Mouse (Mus musculus) embryo, embryonic 10 days (tissue): ENCODE results near the gene Slc16a7.

Experiments used
- DNase-seq: peaks from one replicate; pipeline ENCODE4 v3.0.0-alpha.2; 2015; ENCODE audit warnings: low spot score

Slc16a7 gene

DNA sequence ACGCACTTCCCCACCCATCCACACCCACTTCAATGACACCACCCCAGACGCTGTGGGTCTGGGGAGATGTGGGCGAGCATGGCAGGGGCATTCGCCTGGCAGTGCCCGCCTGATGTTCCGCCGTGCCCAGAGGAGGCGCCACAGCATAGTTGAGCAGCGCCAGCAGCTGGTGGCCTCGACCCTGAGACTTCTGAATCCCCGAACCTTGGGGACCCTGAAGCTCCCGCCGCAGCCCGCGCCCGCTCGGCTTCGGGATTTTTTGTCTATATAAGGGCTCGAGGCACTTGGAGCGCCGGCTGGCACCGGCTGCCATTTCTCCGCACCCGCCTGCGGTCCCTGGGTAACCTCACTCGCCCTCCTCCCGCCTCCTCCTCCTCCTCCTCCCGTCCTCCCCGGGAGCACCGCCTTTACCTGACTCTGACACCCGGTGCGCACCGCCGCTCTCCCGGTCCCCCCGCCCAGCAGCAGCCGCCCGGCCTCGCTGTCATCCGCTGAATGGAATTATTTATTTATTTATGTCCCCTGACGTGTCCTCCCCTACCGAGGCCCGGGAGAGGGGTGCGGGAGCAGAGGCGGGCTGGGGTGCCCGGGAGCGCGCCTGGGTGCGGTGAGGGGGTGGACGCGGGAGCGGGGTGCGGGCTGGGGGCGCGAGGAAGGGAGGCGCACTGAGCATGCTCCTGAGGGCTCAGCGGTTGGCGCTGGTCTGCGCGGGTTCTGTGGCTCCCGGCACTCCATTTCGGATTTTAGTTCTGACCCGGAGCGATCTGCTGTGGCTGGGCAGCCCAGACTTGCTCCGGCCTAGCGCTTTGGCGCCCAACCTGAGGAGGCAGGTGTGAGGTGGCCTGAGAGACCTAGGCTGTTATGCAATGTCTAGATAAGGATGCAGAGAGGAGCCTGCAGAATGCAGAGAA is at the start of gene Slc16a7:
Slc16a7 (minus strand) TSS at position 590 of the 911 bp plus-strand sequence.
- peak; percentile 85 for DNase-seq

DNA sequence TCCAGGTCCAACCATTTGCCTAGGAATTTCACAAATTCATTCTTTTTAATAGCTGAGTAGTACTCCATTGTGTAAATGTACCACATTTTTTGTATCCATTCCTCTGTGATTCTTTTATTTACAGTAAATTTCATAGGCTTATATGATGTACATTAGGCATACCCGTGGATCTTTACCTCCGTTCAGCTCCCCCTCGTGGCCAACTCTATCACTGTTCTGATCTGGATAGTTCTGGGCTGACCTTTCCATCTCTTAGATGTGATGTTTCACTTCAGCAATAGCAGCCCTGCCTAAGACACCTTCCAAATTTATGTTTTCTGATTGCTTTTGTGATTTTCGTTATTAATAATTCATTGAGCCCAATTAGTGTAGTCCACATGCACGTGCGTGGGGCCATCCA is 29.5 kb upstream of the Slc16a7 start:
- DNase-seq, result no peak

DNA sequence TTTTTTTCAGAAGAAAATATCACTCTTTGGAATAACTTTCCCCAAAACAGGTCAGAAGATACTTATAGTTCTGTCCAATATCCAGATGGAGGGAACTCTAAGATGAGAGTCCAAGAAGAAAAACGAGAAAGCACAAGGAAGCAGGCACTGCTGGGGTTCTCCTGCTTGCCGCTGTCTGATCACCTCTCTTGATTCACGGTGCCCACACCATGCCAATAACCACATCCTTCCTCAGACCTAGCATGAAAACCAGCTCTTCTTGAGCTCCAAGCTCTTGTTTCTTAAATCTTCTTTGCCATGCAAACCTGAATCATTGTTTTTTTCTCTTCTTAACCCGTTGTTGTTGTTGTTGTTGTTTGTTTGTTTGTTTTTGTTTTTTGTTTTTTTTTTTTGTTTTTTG is 10.5 kb upstream of the Slc16a7 start:
- DNase-seq, result no peak

DNA sequence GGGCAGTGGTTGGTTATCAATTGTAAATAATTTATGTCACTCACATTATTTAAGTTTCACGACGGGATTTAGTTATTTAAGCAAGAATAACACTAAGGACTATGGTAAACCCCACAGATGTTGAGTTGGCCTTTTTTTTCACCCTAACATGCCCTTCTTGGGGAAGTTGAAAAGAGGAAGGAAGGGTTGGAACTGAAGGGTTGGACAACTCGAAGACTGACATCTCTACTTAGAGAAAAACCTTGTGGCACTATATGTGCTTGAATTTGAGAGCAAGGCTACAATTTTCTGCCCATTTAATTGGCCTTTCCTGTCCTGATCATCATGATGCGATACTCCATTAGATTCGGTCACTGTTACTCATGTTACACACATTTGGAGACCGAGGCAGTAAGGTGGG is 746 bp upstream of the Slc16a7 start:
- no peak for DNase-seq

DNA sequence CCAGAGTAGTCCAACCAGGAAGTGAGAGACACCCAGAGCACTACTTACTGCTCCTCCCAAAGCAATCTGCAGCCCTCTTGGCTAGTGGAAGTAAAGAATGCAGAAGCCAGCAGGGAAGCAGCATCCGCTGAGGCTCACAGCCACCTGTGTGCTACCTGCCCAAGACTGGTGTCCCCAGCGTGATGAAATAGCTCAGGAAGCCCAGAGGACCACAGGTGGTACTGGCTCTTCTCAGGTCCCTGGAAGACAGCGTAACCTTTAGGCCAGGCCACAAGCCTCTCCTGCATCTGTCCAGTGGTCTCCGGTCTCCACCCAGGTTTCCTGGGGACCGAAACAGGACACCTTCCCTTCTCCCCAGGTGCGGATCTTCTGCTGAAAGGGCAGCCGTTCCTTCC is 787 bp downstream of the Slc16a7 start:
- no peak for DNase-seq

DNA sequence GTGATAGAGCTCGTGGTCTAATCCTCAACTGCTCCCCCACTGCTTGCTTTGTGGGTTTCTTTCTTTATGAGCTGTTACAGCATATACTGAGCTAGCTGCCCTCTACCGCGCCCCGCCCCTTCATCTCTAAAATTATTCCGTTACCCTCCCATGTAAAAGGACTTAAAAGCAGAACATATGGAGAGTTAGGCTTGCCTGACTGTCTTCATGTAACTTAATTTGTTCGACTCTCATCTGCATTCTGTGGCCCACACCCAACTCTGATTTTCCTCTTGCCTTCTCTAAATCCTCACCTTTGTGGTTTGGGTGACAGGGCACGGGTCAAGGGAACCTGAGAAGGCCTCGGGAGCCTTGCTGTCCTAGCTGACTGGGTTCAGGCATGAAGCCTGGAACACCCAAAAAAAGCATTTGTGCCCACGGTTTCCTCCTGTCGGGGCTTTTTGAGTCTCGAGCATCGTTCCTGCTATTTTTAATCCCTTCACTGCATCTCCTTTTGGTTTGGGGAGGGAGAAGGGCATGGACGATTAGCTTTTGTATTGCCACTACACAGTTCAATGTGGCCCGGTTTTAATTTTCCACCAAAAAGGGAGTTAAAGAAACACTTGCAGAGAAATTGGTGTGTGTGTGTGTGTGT is 1.4 kb downstream of the Slc16a7 start:
- DNase-seq, result no peak

DNA sequence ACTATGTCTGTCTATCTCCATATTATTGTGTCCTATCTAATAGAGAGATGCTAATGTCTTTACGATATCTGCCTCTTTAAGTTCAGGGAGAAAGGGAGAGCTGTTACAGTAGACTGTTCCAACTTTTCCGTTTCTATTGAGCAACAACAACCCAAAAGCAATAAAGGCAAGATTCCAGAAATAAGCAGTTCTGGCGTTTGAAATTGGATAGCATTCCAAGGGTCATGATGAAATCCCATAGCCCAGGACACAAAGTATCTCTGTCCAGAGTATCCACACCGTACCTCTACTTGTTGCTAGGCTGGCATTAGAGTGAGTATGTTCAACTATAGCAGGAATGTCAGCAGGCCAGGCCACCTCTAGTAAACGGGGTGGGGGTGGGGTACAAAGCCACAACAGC is 13.7 kb downstream of the Slc16a7 start:
- no peak for DNase-seq

DNA sequence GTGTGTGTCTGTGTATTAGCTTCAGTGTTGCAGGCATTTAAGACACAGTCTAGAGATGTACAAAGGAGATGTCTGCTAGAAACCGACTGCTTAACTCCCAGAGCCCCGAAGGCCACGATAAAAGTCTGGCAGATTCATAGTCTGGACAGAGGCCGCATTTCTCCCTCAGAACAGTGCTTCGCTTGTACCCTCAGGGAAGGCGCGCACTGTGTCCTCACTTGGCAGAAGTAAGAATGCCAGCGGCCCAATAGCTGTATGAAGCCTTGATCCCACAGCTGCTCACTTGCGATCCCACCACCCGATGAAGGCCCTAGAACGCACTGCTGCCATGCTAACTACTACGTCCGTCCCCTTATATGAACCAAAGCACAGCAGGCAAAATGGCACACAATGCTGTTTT is 16.6 kb downstream of the Slc16a7 start:
- DNase-seq, result no peak

DNA sequence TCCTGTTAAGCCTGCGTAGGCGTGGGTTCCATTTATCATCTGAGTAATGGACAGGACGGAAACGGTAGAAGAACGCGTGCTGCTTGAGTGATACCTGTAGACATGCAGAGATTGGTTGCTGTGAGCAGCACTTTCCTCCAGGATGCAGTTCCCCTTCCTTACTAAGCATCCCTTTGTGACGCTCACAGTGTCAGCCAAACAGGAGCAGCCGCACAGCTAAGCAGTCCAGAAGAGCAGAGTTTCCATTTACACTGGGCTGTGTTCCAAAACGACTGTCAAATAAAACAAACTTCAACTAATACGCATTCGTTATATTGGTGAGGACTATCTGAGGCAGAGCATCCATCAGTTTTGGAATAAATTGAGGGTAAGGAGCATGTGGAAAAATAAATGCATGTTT is 17.8 kb downstream of the Slc16a7 start:
- no peak for DNase-seq

DNA sequence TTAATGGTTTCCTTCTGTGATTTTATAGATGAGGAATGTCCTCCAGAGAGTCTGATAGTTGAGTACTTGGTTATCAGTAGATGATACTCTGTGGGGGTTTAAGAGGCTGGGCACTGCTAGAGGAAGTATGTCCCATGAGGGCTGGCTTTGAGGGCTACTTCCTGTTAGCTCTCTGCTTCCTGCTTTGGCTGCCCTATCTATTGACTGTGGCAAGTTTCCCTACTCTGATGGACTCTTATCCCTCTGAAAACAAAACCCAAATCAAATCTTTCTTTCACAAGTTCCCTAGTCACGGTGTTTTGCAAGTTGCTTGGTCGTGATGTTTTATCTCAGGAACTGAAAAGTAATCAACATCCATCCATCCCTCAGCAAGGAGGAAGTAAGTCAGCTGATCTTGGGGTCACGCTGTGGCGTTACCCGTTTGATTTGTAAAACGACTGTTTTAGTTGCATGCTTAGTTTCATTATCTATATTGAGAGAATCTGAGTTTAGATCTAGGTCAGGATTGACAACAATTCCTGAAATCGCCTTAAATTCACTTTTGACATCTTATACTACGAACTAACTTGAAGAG is 19.1 kb downstream of the Slc16a7 start:
- DNase-seq, result no peak

DNA sequence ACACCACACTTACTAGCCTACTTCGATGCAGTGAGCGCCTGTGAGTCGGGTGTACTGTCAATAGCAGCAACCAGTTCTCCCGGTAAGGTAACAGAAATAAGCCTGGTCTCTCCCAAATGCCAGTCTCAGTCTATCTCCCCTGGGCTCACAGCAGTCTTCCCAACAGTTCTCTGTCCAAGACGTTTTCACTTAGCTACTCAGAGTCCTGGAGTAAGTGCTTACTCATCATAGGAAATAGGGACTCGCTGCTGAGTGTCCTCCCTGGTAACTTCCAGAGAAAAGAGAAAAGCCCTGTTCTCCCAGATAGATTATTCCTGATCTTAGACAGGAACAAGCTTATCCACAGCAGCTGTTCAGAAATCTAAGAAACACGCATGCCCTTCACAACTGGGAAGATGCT is 30.8 kb downstream of the Slc16a7 start:
- DNase-seq, result no peak

DNA sequence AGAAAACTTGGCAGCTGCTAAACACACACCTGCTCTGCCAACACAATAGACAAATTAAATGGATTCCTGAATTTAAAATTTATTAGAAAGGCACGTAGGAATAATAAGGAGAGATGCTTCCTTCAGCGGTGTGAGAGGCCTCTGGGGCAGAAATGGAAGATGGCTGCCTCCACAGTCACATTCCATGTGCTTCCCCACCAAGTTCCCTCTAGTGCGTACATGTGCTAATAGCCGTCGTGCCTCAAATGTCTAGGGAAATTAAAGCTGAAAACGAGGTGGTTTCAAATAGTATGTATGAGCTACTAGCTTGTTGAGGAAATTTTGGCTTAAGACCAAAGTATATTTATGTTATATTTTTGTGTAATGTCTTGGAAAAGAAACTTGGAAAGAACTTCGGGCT is 36.5 kb downstream of the Slc16a7 start:
- no peak for DNase-seq

DNA sequence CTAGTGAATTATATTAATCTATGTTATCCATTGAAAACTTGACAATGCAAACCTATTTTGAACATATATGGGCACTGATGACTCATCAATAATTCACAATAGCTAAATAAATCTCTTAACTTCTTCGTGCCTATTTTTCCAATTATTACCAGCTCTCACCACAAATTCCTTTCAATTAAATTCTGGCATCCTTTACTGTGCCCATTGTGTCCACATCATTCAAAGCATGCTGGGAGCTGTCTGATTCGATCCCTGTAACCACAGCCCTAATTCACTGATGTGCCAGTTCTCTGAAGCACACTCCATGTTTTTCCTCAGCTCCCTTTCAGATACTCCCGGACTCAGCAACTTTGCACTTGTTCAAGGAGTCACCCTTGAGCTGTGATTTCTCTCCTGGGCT is 41.1 kb downstream of the Slc16a7 start:
- no peak for DNase-seq

DNA sequence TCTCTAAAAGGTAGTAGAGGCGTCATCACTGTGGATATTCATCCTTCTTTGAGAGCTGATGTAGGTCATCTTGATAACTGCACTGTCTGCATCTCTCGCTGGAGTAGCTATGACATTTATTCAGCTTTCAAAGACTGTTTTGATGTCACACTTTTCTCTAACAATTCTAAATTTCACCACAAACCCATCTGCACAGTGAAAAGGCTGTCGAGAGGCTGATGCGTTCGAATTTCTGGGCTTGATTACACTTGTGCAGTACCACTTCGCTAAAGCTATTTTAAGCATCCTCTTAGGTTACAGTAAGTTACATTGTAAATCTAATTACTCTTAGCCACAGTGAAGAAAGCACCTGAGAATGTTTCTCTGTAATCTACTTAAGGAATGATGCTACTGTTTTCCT is 42.1 kb downstream of the Slc16a7 start:
- no peak for DNase-seq

DNA sequence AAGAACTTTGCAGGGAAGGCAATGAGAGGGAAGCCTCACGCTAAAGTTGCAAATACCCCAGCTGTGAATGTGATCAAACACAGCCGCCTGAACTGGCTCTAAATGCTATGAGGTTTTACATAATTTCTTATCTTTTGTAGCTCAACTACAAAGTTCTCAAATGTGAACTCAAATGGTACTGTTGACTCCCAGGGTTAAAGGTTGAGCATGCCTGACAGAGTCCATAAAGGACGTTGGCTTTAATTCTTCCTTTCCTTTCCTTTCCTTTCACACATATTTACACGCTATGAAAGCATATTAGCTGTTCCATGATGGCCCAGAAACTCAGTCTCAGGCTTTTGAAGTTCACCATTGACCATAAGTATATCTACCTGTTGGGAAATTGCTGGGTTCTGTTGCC is 42.9 kb downstream of the Slc16a7 start:
- DNase-seq, result no peak

DNA sequence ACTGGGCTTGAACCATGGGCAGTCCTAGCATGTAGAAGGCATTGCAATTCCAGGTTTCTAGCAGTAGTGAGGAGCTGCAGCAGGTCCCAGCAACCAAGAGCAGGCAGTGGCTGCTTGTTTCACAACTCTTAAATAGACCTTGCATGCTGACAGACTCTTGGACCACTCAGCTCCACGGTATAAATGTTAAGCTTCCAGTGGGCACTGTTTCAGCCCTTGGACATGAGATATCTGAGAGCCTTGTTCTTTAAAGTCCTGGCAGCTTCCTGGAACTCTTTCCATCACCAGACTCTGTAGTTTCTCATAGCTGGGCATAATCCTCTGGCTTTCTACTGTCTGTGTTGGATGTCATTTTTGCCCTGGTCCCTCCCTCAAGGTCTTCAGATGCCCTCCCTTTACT is 43.7 kb downstream of the Slc16a7 start:
- no peak for DNase-seq

DNA sequence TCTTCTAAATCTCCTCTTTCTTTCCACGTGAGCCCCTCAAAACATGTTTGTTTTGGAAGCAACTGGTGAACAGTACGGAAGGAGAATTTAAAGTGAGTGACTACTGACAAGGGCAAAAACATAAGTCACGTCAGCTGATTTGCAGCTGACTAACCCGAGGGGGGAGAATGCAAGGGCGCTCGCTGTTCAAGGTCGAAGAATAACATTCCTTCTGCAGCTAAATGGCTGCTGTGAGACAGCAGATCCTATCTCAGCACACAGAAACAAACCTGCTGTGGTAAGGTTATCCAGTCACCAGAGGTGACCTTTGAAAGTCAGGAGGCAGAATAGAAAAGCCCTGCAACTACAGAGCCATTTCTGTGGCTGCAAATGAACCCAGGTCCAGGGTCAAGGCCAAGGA is 47.1 kb downstream of the Slc16a7 start:
- no peak for DNase-seq

DNA sequence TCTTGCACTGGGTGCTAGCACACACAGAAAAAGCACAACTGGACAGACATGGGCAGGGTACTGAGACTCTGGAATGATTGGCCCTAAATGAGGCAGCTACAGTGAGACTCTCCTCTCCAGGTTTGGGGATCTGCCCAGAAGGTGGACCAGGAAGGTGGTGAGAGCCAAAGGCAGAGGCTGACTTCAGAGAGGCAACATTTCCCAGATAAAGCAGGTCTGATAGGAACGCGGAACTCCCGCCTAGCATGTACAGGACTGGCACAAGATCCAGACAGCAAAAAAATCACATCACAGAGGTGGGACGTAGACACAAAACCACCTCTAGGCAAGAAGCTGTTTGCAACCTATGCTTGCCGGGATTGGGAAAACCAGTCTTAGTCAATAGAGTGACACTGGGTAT is 55.5 kb downstream of the Slc16a7 start:
- DNase-seq, result no peak

DNA sequence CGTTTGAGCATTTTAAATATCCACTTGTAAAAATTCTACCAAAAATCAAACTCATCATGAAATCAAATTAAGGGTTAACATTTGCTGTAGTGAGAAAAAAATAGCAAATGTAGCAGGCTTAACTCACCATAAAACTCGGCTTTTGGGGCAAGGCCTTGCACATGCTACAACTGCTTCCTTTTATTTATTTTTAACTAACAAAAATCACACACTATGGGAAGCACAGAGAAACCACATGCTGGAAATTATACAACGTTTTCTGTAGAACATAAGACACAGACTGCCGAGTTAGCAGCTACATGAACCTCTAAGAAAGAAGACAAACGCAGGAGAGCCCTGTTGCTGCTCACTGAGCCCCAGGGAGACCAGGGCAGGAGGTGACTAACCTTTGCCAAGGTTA is 57.9 kb downstream of the Slc16a7 start:
- DNase-seq, result no peak

DNA sequence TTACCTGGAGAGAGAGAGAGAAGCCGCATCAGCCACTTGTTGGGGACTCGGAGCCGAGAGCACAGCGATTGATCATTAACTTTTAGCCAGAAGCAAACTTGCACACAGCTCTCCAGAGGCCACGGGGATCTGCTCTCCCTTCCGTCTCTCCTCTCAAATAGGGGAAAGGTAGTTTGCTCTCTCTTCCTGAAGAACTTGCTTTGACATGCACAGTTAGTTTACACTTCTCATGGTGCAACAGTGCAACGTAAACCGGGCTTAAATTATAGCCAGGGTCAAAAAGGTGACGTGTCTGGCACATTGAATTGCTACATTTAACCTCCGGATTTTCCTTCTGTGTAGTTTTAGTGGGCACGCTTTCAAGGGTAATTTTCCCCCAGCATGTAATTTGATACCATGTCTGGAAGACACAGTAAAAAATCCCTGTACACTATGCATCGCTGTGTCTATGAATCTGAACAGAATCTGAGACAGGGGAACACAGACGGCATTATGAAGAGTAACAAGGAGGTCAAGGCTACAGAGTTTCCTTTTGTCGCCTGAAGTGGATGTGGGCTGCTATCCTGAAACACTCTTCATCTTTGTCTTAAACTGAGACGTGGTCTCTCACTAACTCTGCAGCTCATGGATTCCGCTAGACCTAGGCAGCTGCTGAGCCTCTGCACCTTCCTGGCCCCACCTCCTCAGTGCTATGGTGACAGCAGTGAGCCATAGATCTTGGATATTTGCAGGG is 60.8 kb downstream of the Slc16a7 start:
- DNase-seq, result peak; percentile 69

DNA sequence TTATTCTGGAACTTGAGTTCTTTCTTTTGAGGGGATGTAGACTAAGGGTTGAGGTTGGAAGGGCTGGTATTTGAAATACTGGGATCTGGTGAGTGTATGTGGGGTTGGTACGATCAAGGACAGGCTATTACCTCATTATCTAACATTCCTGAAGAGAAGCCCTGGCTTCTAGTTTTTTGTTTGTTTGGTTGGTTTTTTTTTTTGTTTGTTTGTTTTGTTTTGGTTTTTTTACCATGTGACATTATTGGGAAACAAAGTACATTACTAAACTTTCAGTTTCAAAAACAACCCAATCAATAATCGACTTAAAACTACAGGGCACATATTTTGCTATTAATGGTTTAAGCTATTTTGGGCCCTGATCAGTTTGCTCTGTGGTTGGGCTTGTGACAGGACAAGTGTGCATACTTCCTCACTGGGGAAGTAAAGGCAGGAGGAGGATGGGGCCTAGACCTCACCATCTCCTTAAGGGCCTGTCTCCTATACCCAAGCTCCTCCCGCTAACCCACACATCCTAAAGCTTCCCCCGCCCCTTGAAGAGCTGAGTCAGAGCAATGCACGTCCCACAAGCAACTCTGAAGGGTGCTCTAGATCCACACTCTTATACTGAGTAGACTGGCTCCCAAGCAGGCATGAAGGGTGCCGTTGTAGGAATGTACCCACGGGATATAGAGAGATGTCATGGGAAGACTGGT is 64.2 kb downstream of the Slc16a7 start:
- DNase-seq, result no peak
